Mouse (Mus musculus): ENCODE measurements at regions not wholly inside any gene's neighbourhood (a gene's known extent, or its start where the extent isn't known, plus 50 kb on each side); places are given as distances from the start of the nearest gene placed in this dataset.

- intact Hi-C loops (cut with DNase I), result no loop called here
- no peak for DNase-seq (ENCODE audit: extremely low spot score in 1 of 2, low spot score in 2 of 2)
Measured at GRCm38 (mm10) chr2:167793916-167794315, 104.3 kb upstream of the Tmem189 start.

DNA sequence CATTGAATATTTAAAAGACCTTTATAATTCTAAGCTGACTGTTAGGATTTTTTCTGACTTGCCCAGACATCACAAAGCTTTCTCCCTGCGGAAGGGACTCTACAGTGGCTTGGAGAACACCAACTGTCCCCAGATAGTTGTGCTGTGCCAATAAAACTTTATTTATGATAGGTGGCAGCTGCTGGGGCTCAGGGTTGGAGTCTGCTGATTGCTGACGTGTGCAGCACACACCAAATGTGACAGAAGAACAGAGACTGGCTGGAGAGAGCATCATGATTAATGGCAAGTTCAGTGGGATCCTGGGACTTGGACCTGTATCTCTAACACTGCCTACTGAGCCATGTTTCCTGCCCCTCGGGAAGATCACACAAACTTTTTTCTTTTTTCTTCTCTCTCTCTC is 103.1 kb upstream of the Tmem189 start:
- intact Hi-C loops (cut with DNase I), result no loop called here
- no peak for DNase-seq (ENCODE audit: extremely low spot score in 1 of 2, low spot score in 2 of 2)

DNA sequence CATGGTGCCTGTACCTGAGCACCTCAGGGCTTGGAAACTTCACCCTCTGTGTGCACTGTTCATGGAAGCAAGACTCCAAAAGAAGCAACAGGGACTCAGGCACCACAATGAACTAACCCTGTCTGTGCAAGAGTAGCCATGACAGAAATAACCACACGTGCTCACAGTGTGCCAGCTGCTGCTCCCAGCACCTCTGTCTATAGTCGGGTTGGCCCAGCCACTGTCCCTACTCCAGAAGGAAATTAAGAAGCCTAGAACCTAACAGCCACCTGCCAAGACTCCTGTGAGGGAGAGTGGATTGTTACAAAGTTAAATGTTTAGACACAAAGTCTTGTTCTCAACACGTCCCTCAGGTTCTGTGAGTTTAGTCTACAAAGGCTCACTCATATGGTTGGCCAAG is 102.7 kb upstream of the Tmem189 start:
- intact Hi-C loops (cut with DNase I), result no loop called here
- no peak for DNase-seq (ENCODE audit: extremely low spot score in 1 of 2, low spot score in 2 of 2)

GRCm38 (mm10) chr2:167789471-167789923 is 99.9 kb upstream of the Tmem189 start:
- intact Hi-C loops (cut with DNase I), result no loop called here
- DNase-seq (ENCODE audit: extremely low spot score in 1 of 2, low spot score in 2 of 2), result no peak

GRCm38 (mm10) chr2:167786951-167787350 is 97.3 kb upstream of the Tmem189 start:
- no peak for DNase-seq (ENCODE audit: extremely low spot score in 1 of 2, low spot score in 2 of 2)
- intact Hi-C loops (cut with DNase I), result no loop called here

DNA sequence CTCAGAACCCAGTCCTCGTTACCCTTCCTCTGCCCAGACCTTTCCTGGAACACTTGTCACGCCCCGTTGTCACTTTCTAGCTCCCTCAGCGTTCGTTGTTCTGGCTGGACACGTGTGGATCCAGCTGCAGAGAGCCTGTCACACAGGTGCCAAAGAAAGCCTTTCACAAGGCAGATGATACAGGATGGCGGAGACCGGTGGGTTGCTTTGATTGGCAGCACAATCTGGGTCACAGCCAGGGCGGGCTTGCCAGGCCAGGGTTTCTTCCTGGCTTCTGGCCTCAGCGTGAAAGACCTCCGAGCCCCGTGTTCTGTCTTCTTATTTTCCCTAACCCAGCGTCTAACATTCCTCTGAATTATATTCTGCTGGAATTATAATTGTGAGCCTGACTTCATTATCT is 94.7 kb upstream of the Tmem189 start:
- intact Hi-C loops (cut with DNase I), result no loop called here
- no peak for DNase-seq (ENCODE audit: extremely low spot score in 1 of 2, low spot score in 2 of 2)

GRCm38 (mm10) chr2:167783374-167783773 is 93.8 kb upstream of the Tmem189 start:
- DNase-seq (ENCODE audit: extremely low spot score in 1 of 2, low spot score in 2 of 2), result no peak
- intact Hi-C loops (cut with DNase I), result no loop called here

DNA sequence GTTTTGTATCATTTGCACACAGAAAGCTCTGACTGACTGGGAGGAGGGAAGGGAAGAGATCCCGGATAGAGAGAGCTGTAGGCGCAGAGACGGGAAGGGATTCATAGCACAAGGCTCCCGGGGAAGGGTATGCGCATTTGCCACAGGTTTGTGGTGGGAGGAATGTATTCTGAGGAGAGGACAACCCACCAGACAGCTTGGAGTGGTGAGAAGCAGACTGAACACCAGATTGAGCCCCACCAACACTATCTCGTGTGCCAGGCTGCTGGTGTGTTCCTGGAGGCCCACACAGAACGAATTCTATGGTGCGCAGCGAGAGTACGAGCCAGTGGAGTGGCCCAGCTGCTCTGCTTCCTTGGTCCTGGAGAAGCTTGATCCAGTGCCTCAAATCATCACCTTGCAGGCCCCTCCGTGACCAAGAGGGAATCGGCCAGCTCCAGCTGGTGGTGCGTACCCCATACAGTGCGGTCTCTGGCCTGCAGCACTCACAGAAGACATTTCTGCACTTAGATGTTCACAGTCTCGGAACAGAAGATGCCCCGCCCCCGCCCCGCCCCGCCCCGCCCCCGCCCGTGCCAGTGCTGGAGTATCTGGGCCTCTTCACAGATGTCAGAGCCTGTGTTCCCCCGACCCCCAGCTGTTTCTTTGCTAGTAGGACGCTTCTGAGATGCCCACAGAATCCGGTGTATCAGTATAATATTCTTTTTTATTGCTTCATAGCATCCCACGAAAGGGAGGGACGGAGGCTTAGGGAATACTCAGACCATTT is 92.8 kb upstream of the Tmem189 start:
- peak; percentile 48 to 72 for DNase-seq (ENCODE audit: extremely low spot score in 1 of 2, low spot score in 2 of 2)

DNA sequence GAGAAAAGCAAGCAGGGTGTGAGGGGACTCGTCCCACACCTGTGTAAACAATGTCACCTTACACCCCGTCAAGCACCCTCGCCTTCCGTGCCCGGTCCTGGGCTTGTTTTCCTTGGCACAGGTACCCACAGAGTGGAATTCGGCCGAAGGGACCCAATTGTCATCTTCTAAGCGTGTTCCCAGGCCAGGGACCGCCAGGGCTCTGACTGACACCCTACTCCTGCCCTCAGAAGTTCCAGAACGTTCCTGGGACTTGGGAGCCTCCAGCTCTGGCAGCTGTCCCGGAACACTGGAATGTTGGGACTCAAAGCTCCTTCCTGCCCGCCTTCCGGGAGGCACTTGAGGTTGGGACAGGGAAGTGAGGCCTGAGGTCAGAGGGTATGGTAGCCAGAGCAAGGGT is 91.9 kb upstream of the Tmem189 start:
- intact Hi-C loops (cut with DNase I), result no loop called here

More for the DNA sequence above, 92.8 kb upstream of the Tmem189 start:
- intact Hi-C loops (cut with DNase I), result no loop called here

GRCm38 (mm10) chr2:167778691-167779090 is 89.1 kb upstream of the Tmem189 start:
- no peak for DNase-seq (ENCODE audit: extremely low spot score in 1 of 2, low spot score in 2 of 2)
- intact Hi-C loops (cut with DNase I), result no loop called here

More for the DNA sequence above, 91.9 kb upstream of the Tmem189 start:
- DNase-seq (ENCODE audit: extremely low spot score in 1 of 2, low spot score in 2 of 2), result peak in 1 of 2 experiments; percentile 83

- DNase-seq (ENCODE audit: extremely low spot score in 1 of 2, low spot score in 2 of 2), result no peak
- intact Hi-C loops (cut with DNase I), result no loop called here
Measured at GRCm38 (mm10) chr2:167778271-167778670, 88.6 kb upstream of the Tmem189 start.

GRCm38 (mm10) chr2:167777331-167778085 is 87.9 kb upstream of the Tmem189 start:
- intact Hi-C loops (cut with DNase I), result no loop called here

DNA sequence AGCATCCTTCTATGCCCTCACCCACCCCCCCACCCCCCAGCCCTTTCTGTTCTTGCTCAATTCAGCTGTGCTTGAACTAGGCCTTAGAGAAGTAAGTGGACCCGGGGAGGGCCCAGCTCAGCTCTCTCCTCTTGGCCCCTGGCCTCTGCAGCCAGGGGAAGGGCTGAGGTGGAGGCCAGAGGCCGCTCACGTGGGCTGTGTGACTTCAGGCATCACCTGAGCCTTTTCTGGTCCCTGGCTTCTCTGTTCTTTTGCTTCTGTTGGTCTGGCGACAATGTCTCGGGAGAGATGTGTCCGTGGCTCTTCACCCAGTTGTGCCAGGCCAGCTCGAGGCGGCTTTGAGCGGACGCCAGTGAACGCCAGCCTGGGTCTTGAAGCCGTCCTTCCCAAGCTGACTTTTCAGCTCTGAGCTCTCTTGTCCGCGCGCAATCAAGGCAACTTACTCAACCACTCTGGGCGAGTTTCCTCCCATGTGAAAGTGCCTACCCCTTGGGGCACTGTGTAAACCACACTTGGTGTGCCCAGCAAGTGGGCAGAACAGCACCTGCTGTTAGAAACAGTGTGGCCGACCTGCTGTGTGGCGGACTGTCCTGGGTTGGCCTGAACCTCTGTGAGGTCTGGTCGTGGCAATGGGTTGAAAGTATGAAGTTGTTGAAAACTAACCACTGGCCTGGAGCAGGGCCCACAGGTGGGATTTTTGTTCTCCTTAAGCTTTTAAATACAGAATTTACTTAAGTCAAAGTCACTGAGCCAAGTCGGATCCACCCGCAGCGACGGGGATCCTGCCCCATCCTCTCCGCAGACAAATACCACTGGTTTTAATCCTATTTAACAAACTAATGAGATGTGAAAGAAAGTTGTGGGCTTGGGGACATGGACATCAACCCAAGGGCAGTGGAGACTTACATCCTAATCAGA is 86.9 kb upstream of the Tmem189 start:
- intact Hi-C loops (cut with DNase I), result no loop called here

More at GRCm38 (mm10) chr2:167777331-167778085, 87.9 kb upstream of the Tmem189 start:
- peak; percentile 37 to 84 for DNase-seq (ENCODE audit: extremely low spot score in 1 of 2, low spot score in 2 of 2)

DNA sequence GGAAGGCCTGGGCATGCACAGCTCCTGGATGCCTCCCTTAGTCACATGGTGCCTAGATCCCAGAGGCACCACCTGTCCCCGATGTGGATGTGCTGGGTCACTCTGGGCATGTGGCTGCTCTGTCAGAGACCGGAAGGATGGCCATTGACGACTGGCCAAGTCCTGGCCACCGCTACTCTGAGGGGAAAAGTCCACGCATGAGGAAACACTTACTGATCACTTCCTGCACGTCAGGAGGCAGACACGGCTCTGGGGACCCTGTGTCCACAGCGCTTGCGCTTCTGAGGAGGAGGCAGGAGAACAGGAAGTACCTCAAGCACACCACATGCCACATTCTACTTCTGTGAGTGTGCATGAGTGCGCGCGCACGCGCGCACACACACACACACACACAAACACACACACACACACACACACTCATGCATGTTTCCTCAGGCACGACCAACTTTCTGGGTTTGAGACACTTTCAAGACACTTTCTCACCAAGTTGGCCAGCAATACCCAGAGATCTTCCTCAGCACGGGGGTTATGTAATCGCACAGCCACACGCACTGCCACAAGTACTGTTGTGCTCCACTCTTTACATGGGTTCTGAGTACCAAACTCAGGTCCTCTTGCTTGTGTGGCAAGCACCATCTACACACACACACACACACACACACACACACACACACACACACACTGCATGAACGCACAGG is 85.7 kb upstream of the Tmem189 start:
- DNase-seq (ENCODE audit: extremely low spot score in 1 of 2, low spot score in 2 of 2), result peak in 1 of 2 experiments; percentile 62
- intact Hi-C loops (cut with DNase I), result no loop called here

More for the DNA sequence above, 86.9 kb upstream of the Tmem189 start:
- DNase-seq (ENCODE audit: extremely low spot score in 1 of 2, low spot score in 2 of 2), result no peak

DNA sequence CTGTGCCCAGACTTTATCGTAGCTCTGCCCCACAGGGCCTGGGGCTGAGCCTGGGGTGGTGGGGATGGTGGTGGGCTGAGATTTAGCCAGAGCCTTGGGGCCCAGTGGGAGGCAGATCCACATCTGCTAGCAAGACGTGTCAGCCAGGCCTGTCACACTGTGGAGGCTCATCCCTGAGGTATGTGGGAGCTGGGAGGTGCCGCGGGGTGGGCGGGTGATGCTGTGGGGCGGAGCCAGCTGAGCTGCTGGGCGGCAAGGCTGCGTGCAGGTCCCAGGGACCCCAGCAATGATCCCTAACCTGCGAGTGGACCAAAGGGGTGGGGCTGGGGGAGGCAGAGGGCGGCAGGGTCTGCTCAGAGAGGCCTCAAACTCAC is 85.2 kb upstream of the Tmem189 start:
- peak in 1 of 2 experiments; percentile 54 for DNase-seq (ENCODE audit: extremely low spot score in 1 of 2, low spot score in 2 of 2)
- intact Hi-C loops (cut with DNase I), result no loop called here

DNA sequence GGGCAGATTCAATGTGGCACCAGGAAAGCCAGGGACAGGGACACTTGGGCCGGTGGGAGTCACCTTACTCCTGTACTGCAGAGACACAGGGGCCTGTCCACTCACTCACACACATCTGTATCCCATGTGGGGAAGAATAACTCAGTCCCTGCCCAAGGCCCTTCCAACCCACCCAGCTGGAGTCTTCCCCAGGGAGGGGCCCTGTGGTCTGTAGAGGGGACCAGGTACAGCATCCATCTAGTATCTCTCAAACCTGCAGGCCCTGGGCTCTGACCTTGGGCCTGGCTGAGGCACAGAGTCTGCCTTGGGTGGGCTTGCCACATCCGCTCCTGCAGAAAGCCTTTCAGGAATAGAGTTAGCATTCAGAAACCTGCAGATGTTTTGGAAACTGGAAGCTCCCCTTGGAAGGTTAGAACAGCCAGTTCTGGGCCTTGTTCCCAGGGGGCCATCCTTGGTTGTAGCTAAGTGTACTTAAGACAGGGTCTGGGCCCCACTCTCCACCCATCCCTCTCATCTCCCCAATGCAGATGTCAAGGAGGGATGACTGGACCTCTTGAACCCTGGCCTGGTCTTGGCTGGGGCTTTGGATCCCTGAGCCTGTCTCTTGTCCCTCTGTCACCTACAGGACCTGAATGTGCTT is 84.7 kb upstream of the Tmem189 start:
- DNase-seq (ENCODE audit: extremely low spot score in 1 of 2, low spot score in 2 of 2), result no peak
- intact Hi-C loops (cut with DNase I), result no loop called here

- intact Hi-C loops (cut with DNase I), result no loop called here
- no peak for DNase-seq (ENCODE audit: extremely low spot score in 1 of 2, low spot score in 2 of 2)
Measured at GRCm38 (mm10) chr2:167772834-167773233, 83.2 kb upstream of the Tmem189 start.

- peak; percentile 31 to 69 for DNase-seq (ENCODE audit: extremely low spot score in 1 of 2, low spot score in 2 of 2)
- intact Hi-C loops (cut with DNase I), result no loop called here
Measured at GRCm38 (mm10) chr2:167767962-167768361, 78.3 kb upstream of the Tmem189 start.
